Mouse (Mus musculus) intestine, postnatal 0 days (tissue): ENCODE data around the gene Zmynd10. TPM values are rescaled to one million over a fixed set of nuclear protein-coding genes. Genes with fewer than 3 reads are reported as not detected.

Experiments
- ATAC-seq: fragments of 200-750 bp; cut with Nextera tagmentation; 2 replicates; pipeline ENCODE4 v1.8.0; 2017; ENCODE audit warnings: mild to moderate bottlenecking, moderate TSS enrichment, moderate library complexity
- H3K27ac ChIP-seq: fragments of 300-500 bp; sonication (generic); 2 replicates; pipeline ENCODE4 v1.5.1; 2014; ENCODE audit warnings: mild to moderate bottlenecking, low read depth, low read length, moderate library complexity
- H3K27me3 ChIP-seq: fragments of 300-500 bp; sonication (generic); replicated peaks from 2 replicates; pipeline ENCODE4 v1.6.1; 2014; ENCODE audit warnings: low read length, mixed read lengths; ENCODE audit not compliant: control insufficient read depth, insufficient read depth
- H3K36me3 ChIP-seq: fragments of 300-500 bp; sonication (generic); 2 replicates; pipeline ENCODE4 v1.6.1; 2014; ENCODE audit warnings: mild to moderate bottlenecking, moderate library complexity; ENCODE audit not compliant: control insufficient read depth, insufficient read depth
- H3K4me1 ChIP-seq: fragments of 300-500 bp; sonication (generic); replicated peaks from 2 replicates; pipeline ENCODE4 v1.6.1; 2014; ENCODE audit warnings: antibody characterized with exemption, low read length, mixed read lengths; ENCODE audit not compliant: control insufficient read depth, insufficient read depth
- H3K4me2 ChIP-seq: fragments of 300-500 bp; sonication (generic); replicated peaks from 2 replicates; pipeline ENCODE4 v1.6.1; 2014; ENCODE audit warnings: low read depth, mild to moderate bottlenecking, moderate library complexity
- H3K4me3 ChIP-seq: fragments of 300-500 bp; sonication (generic); 2 replicates; pipeline ENCODE4 v1.5.1; 2014; ENCODE audit warnings: low read depth, low read length
- H3K9ac ChIP-seq: fragments of 300-500 bp; sonication (generic); 2 replicates; pipeline ENCODE4 v1.6.1; 2014; ENCODE audit warnings: mild to moderate bottlenecking, low read depth, low read length
- H3K9me3 ChIP-seq: fragments of 300-500 bp; sonication (generic); 2 replicates; pipeline ENCODE4 v1.6.1; 2016; ENCODE audit warnings: mixed run types; ENCODE audit not compliant: control insufficient read depth
- CTCF ChIP-seq: sonication (generic); IDR thresholded peaks from 2 replicates; pipeline ENCODE4 v1.5.1; 2016; ENCODE audit warnings: low read depth, mild to moderate bottlenecking, control low read depth, antibody characterized with exemption, moderate library complexity
- WGBS: fragments of 180-500 bp; shearing (Covaris S2); extraction: QIAGEN DNeasy Blood & Tissue Kit; methylation state at CpG from one replicate; pipeline ENCODE4 v1.1.7; 2014; 5-methylcytosine and 5-hydroxymethylcytosine counted together
- polyA plus RNA-seq: library from polyadenylated mRNA; unstranded; fragments of >200 nt; fragmentation: Nextera tagmentation; extraction: Ambion mirVana; gene quantifications from 2 replicates; pipeline ENCODE4 v1.2.1, GENCODE M21; 2015

Zmynd10 gene
- polyA plus RNA-seq, 1 experiment from 2014 or later = 5.0 TPM

- no peak for ATAC-seq
Observed at GRCm38 (mm10) chr9:107551890-107552355, 4.8 kb downstream of the Zmynd10 start.

DNA sequence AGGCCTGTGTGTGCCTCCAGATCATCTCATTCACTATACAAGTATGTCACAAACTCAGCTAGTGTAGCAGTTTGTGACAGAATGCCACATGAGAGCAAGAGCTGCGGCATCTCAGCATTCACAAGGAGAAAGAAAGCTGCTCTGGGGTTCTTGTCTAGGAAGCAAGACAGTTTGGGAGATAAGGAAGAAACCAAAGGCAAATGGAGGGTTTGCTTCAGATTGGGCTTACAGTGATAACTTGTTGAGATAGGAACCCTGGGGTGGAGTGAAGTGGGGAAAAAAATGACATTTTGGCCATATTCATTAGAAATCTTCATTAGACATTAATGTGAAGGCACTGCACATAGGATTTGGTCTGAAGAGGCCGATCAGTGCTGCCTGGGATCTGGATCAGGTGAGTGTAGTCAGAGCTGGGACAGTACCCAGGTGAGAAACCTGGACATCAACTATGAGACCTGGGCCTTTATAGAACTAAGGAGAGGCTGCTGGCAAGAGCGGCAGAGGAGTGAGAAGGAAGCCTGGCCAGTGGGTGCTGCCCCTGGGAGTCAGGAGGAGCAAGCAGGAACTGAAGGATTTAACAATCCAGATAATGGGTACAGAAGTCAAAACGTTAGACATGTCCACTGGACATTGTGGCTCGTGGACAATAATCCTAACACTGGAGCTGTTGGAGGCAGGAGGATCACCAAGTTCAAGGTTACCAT lies 5.7 kb downstream of the Zmynd10 start:
- Histone ChIP-seq H3K4me2 (peak overlapping the region; percentile 77), H3K27me3 (no peaks in the 10 kb centered on the region), H3K9ac (no peak overlapping the region), H3K27ac (no peak overlapping the region), H3K36me3 (peaks cover 9% of the 10 kb centered on the region), H3K9me3 (no peaks in the 10 kb centered on the region), H3K4me3 (no peak overlapping the region), H3K4me1 (peaks cover 17% of the 10 kb centered on the region)
- no peak for TF ChIP-seq CTCF
- no peak for ATAC-seq
- 72% methylated on average over 5 of the region's 5 CpGs for WGBS

More at GRCm38 (mm10) chr9:107551890-107552355, 4.8 kb downstream of the Zmynd10 start:
- no peak for TF ChIP-seq CTCF
- Histone ChIP-seq H3K27ac (peak overlapping the region; percentile 66; the same call in 1 of the 2 replicates), H3K4me1 (peaks cover 17% of the 10 kb centered on the region), H3K4me2 (peak overlapping the region; percentile 86), H3K4me3 (peak overlapping the region; percentile 41), H3K36me3 (no peaks in the 10 kb centered on the region; the same call in 1 of the 2 replicates), H3K9me3 (no peaks in the 10 kb centered on the region), H3K27me3 (no peaks in the 10 kb centered on the region), H3K9ac (peak overlapping the region; percentile 50)
- WGBS = 21% methylated on average over 8 of the region's 8 CpGs

DNA sequence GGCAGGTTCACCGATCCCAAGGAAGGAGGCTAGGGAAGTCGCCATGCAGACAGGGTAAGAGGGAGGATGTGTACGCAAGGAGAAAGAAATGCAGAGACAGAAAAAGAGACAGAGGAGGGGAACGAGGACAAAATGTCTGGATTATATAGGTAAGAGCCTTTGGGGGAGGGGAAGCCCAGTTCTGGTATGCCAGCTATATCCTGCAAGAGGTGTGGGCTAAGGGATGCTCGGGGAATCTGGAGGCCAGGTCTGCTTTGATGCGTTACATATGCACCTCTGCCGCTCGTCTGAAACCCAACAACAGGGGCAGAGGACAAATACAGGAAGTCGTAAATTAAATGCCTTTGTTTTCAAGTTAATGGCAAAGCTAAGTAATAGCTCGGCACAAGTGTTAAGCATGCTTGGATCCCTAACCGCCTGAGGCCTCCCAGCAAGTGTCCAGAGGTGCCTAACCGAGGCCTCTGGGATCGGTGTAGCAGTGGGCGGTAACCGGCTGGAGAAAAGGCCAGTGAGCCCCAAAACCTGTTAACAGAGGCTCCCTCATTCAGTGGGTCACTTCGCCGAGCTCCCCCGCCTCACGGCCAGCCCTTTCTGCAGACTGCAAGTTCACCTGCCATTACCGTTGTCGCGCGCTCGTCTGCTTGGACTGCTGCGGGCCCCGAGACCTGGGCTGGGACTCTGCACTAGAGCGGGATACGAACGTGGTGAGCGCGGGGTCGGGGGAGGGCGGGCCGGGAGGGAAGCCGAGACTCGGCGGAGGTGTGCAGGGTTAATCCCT lies 6.6 kb downstream of the Zmynd10 start:
- 5% methylated on average over 37 of the region's 37 CpGs for WGBS
- Histone ChIP-seq H3K36me3 (peaks cover 18% of the 10 kb centered on the region), H3K4me1 (peaks cover 17% of the 10 kb centered on the region)

GRCm38 (mm10) chr9:107554319-107554825 lies 7.3 kb downstream of the Zmynd10 start:
- H3K9ac ChIP-seq = peak overlapping the region; percentile 73
- no peaks in the 10 kb centered on the region for H3K27me3 ChIP-seq
- H3K9me3 ChIP-seq = no peaks in the 10 kb centered on the region
- peak overlapping the region; percentile 96 for H3K27ac ChIP-seq
- ATAC-seq = peak; percentile 91
- peaks cover 24% of the 10 kb centered on the region for H3K36me3 ChIP-seq
- H3K4me2 ChIP-seq = peak overlapping the region; percentile 77
- H3K4me1 ChIP-seq = peaks cover 17% of the 10 kb centered on the region
- peak; percentile 43 for TF ChIP-seq CTCF
- H3K4me3 ChIP-seq = peak overlapping the region; percentile 76
- under 1% methylated on average over 53 of the region's 53 CpGs for WGBS

More for the DNA sequence above, 6.6 kb downstream of the Zmynd10 start:
- Histone ChIP-seq H3K4me2 (peak overlapping the region; percentile 77), H3K4me3 (peak overlapping the region; percentile 76), H3K27ac (peak overlapping the region; percentile 96), H3K9me3 (no peaks in the 10 kb centered on the region), H3K27me3 (no peaks in the 10 kb centered on the region), H3K9ac (peak overlapping the region; percentile 28)
- no peak for TF ChIP-seq CTCF
- ATAC-seq = peak; percentile 29

DNA sequence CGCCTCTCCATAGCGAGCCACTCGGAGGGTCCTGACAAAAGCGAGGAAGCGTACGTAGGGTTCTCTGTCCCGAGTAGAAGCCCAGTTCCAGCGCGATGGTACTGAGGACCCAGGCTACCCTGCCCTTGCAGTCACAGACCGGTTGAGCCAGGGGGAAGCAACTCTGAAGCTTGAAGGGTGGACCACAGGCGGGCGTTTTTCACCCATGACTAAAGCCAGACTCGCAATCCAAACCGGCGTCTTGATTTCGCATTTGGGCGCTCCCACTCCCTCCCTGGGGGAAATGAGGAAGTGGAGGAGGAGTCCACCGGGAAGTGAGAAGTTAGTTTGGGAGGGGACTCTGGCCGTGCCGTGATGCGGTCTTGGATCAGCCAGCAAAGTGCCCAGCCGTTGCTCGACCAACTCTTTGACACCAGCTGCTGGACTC lies 7.9 kb downstream of the Zmynd10 start:
- peaks cover 17% of the 10 kb centered on the region for H3K4me1 ChIP-seq
- under 1% methylated on average over 23 of the region's 23 CpGs for WGBS
- peak overlapping the region; percentile 96 for H3K27ac ChIP-seq
- H3K36me3 ChIP-seq = peaks cover 31% of the 10 kb centered on the region
- H3K9me3 ChIP-seq = no peaks in the 10 kb centered on the region
- ATAC-seq = peak; percentile 3; the same call in 1 of the 2 replicates
- TF ChIP-seq CTCF = no peak
- peak overlapping the region; percentile 73 for H3K9ac ChIP-seq
- H3K4me2 ChIP-seq = peak overlapping the region; percentile 77
- peak overlapping the region; percentile 76 for H3K4me3 ChIP-seq
- no peaks in the 10 kb centered on the region for H3K27me3 ChIP-seq

DNA sequence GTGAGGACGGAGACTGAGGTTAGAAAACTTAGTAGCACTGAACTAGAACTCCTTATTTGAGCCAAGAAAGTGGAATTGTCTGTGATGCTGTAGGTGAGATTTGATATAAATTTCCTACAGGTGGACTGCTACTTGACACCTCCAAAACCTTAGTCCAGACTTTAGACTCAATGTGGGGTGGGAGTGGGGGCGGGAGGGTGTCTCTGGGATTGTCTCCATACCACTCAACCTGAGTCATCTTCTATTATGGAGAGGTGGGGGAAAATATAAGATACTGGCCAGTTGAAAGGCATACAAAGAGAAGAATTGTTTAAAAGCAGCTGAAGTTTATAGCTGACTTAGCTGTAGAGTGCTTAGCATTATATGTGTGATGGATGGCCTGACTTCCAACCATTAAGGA lies 8.6 kb downstream of the Zmynd10 start:
- ATAC-seq = no peak
- H3K27me3 ChIP-seq = no peaks in the 10 kb centered on the region
- no peaks in the 10 kb centered on the region for H3K9me3 ChIP-seq
- H3K4me3 ChIP-seq = peak overlapping the region; percentile 76
- peak overlapping the region; percentile 73 for H3K9ac ChIP-seq
- WGBS = 19% methylated on average over 2 of the region's 2 CpGs
- no peak for TF ChIP-seq CTCF
- H3K4me2 ChIP-seq = peak overlapping the region; percentile 77
- H3K4me1 ChIP-seq = peaks cover 17% of the 10 kb centered on the region
- H3K36me3 ChIP-seq = peaks cover 36% of the 10 kb centered on the region
- H3K27ac ChIP-seq = peak overlapping the region; percentile 96
